Mouse (Mus musculus) brain, embryonic 14.5 days (tissue): Measurements from ENCODE around the gene Fan1.

Experiments
- CTCF ChIP-seq: fragments of 200-500 bp; IDR thresholded peaks from 2 replicates; pipeline ENCODE4 v1.5.1; 2012; ENCODE audit warnings: inconsistent platforms, mild to moderate bottlenecking, moderate library complexity, borderline replicate concordance; ENCODE audit not compliant: insufficient read depth, insufficient read length; ENCODE audit errors: extremely low read depth
- POLR2A ChIP-seq: fragments of 200-500 bp; IDR thresholded peaks from 2 replicates; pipeline ENCODE4 v1.6.1; 2012; ENCODE audit warnings: mild to moderate bottlenecking, inconsistent platforms, borderline replicate concordance; ENCODE audit not compliant: poor library complexity, insufficient read depth, insufficient read length, severe bottlenecking; ENCODE audit errors: extremely low read depth

- no peak for TF ChIP-seq CTCF
- TF ChIP-seq POLR2A: no peak
Observed at GRCm38 (mm10) chr7:64358666-64359065, 15.2 kb downstream of the Fan1 start.
